Mouse (Mus musculus) kidney, postnatal 10 days (tissue): ENCODE results near the gene Hdgf.
A peak's percentile ranks its signal among the peaks of the same experiment; 100 is the strongest.

Experiments used
- DNase-seq: peaks from one replicate; pipeline ENCODE4 v3.0.0; 2021; ENCODE audit warnings: mixed read lengths

The Hdgf gene

DNA sequence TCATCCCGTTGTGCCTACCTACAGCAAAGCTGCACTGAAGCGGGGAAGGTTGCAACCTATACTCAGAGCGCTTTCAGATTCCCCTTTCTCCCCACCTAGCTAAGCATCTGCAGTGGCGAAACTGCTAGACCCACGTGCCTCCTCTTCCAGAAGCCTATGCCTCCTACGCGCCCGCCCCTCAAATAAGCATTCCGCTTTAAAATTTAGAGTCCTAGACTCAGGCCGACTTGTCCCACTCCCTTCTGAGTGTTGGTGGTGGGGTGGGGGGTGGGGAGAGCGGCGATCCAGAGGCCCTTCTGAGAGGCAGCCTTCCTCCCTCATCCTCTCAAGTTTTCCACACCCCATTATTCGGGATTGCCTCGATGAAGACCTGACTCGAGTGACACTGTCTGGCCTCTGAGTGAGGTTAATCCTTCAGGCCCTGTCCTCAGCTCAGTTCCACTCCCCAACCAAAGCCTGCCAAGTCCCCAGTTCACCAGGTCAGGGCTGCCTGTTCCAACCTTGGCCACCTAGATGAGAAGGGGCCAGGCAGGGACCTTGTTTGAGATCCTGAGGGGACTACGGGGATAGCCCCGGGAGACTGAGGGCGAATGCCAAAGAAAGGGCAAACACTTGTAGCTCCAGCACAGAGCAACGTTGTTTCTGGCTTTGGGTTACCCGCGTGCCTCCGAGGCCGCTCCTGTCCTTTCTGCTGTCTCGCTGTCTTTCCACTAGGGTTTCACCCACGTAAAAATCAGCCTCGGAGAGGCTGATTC is 41.1 kb downstream of the Hdgf start:
- peak; percentile 19 for DNase-seq

DNA sequence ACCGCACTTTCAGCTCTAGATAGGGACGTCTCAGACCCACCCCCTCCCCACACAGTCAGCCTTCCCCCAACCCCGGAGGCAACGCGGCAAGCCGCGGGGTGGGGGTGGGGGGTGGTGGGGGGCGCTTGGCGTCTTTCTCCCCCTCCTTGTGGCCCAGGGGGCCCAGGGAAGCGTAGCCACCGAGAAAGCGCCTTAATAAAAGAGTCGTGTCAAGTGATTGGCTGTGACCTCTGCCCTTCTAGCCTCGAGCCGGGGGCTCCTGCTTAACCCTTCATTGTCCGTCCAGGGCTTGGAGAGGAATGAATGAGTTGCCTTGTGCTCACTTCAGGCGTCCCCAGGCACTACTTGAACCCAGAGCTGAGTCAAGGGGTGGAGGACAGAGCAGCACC is 41.7 kb downstream of the Hdgf start:
- no peak for DNase-seq

GRCm38 (mm10) chr3:87948378-87949265 is 42.5 kb downstream of the Hdgf start, which contains the start of gene Crabp2:
Gene Crabp2, plus strand, starts transcription at chr3:87948666.
- peak; percentile 38 for DNase-seq

- DNase-seq = no peak
Measured at GRCm38 (mm10) chr3:87949266-87949954, 43.3 kb downstream of the Hdgf start.

DNA sequence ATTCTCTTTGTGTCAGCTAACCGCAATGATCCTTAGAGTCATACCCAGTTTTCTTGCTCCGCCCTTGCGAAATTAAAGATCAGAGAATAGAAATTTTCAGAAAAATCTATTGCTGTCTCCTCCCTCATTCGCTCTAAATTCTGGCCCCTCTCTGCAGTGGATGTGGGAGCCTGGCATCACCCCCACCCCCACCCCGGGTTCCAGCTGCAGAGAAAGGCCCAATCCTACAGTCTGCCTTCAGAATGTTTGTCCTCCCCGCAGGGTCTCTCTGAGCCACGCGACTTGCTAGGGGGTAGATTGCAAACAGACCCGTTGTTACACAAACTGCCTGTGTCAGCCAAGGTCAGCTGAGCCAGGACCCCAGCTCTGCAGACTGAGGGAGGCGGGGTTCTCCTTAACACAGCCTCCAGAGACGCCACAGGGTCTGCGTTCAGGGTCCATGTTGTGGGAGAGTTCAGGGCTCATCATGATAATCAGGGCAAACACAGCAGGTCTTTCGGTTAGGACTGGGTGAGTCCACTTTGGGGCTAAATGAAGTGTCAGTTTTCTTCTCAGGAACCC is 43.9 kb downstream of the Hdgf start:
- DNase-seq = no peak

- DNase-seq = no peak
Measured at GRCm38 (mm10) chr3:87951946-87952345, 45.8 kb downstream of the Hdgf start.

DNA sequence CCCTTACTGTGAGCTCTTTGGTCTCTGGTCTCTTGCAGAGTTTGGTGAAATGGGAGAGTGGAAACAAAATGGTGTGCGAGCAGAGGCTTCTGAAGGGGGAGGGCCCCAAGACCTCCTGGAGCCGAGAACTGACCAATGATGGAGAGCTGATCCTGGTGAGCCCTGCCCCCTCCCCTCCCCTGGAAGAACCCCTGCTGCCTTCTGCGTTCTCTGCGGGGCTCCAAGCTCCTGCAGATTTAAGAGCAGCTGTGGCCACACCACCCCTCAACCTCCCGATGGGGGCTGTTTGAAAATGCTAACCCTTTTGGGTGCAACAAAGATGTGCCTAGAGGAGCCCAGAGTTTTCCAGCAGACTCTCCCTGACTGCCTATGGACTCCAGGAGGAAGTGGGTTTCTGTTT is 46.3 kb downstream of the Hdgf start:
- DNase-seq = peak; percentile 64

- DNase-seq = no peak
Measured at GRCm38 (mm10) chr3:87958056-87958455, 51.9 kb downstream of the Hdgf start.

DNA sequence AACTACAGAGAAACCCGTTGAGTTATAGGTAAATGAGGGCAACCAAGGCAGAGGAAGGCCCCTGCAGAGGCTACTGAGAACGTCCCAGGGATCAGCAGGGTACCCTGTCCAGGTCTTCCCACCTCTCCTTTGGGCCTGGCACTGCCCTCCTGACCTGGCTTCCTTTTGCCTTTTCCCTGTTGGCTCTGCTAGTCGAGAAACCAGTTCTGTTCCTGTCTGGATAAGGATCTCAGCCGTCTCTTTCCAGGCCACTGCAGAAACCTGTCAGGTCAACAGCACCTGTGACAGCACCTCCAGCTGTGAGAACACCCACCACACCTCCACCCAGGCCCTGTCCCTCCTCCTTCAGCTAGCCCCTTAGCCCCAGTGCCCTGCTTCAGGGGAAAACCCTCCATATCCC is 52.4 kb downstream of the Hdgf start:
- peak; percentile 21 for DNase-seq

- no peak for DNase-seq
Measured at GRCm38 (mm10) chr3:87958967-87959366, 52.8 kb downstream of the Hdgf start.

DNA sequence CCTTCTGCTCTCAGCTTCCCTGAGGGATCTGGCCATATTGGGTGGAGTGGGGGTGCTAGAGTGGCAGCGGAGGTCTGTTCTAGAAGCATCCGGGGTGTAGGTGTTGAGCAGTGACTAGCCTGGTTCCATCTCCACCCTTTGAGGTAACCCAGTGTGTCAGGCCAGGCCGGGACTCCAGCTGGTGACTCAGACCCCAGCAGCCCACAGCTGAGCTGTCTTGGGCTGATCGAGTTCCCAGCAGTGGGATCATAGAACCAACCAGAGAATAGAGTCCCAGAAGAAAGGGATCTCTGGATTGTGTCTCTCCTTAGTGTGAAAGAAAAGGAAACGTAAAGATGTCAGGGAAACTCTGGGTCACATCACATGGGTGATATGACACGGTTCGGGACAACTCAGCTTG is 53.2 kb downstream of the Hdgf start:
- no peak for DNase-seq

DNA sequence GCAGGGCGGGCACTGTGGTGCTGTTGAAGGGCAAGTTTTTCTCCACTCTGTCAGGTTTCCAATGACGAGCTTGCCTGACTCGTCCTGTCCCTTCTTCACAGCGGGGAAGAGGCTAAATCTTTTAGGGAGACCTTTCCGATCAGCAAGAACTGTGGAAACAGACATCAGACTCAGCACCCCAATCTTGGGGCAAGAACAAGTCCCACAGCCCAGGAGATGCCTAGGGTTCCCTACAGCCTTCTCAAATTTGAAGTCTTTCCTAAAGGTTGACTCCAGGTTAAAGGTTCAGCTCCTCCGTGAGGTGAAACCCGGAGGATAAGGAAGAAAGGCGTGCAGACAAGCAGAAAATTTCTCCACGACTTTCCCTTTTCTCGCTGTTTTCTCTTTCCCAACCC is 54.1 kb downstream of the Hdgf start:
- no peak for DNase-seq

DNA sequence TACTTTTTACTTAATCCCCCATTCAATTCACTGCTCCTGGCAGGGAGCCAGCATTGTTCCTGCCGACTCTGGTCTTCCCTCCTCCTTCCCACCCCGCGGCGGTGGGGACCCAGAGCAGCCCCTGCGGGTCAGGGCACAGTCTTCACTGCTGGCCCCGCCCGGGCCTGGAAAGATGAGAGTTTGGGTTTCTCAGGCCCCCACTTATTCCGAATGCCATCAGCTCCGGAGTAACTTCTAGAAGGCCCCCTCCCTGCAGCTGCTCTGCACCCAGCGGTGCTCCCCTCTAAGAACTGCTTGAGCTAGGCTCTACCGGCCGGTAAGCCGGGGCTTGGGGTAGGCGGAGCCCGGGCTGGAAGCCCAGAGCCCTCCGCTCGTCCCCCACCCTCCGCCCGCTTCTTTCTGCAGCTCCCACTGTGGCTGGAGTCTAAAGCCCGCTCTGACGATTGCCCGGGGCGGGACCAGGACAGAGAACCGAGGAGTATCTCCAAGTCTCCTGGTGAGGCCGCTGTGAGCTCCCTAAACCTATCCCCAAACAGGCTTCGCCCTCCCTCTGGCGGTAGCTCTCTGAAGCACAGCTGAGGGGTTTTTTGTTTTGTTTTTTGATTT is 54.6 kb downstream of the Hdgf start:
- DNase-seq = peak; percentile 97
